In the genomic region with DNA sequence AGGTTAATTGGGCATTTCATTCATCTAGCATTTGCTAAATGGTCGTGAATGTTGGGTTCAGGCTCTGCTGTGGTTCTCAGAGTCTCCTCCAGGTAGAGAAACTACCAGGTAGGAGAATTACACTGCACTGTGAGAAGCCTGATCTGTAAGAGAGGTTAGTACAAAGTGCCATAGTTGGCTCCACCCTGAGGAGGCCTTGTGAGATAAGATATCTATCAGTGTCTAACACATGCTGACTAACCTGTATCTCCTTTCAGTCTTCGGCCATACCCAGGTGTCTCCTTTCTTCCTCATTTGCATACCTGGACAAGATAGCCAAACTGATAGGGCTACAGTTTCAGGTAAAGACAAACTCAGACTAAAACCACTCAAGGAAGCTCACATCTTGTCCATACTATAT, we compare ENCODE assay signal across 25 mouse cellular contexts.
"Had no signal": no experiment of that assay in that cellular context is flagged by ENCODE, and none has a peak within 500 bp of the region (broad histone marks: within the 10 kb centered on the region; RNA-seq: fewer than 3 reads in every experiment).

No protein-coding gene starts in this region.

- H3K9ac ChIP-seq: forebrain, postnatal 0 days; heart, embryonic 13.5 days; heart, embryonic 15.5 days; hindbrain, embryonic 12.5 days; hindbrain, embryonic 14.5 days; kidney, embryonic 15.5 days; limb, embryonic 12.5 days had no signal

- H3K4me3 ChIP-seq: heart, adult 2 months; heart, embryonic 13.5 days; heart, embryonic 15.5 days; hindbrain, embryonic 10.5 days; hindbrain, embryonic 12.5 days; kidney, embryonic 15.5 days; left cerebral cortex, adult 2 months; limb, embryonic 10.5 days; limb, embryonic 12.5 days had no signal

- H3K4me2 ChIP-seq: heart, embryonic 11.5 days; heart, embryonic 13.5 days; heart, embryonic 15.5 days; hindbrain, embryonic 12.5 days; hindbrain, embryonic 14.5 days; kidney, embryonic 15.5 days; limb, embryonic 12.5 days had no signal

- H3K27ac ChIP-seq: heart, adult 2 months; heart, embryonic 13.5 days; heart, embryonic 15.5 days; hindbrain, embryonic 10.5 days; hindbrain, embryonic 12.5 days; hindbrain, embryonic 14.5 days; kidney, embryonic 15.5 days; kidney, postnatal 0 days; left cerebral cortex, adult 2 months; limb, embryonic 10.5 days; limb, embryonic 12.5 days had no signal

- DNase-seq: forebrain, postnatal 0 days; gastrocnemius, postnatal 14 days; gastrocnemius, postnatal 36 days; heart, adult 11 months; heart, adult 2 months; heart, postnatal 14 days; heart, postnatal 4 days; kidney, adult 11 months; kidney, adult 2 months; kidney, adult 9 months; kidney, postnatal 14 days; kidney, postnatal 36 days had no signal

- H3K27me3 ChIP-seq: heart, embryonic 13.5 days; heart, embryonic 15.5 days; hindbrain, embryonic 12.5 days; kidney, embryonic 15.5 days; limb, embryonic 12.5 days had no signal

- ATAC-seq: forebrain, postnatal 0 days; hindbrain, embryonic 16.5 days; inflammation-experienced regulatory T-cells, adult 6 months had no signal

- H3K9me3 ChIP-seq: heart, embryonic 13.5 days; heart, embryonic 15.5 days; hindbrain, embryonic 10.5 days; hindbrain, embryonic 12.5 days; kidney, embryonic 15.5 days; limb, embryonic 10.5 days; limb, embryonic 12.5 days had no signal

- H3K4me1 ChIP-seq: heart, embryonic 15.5 days; hindbrain, embryonic 10.5 days; hindbrain, embryonic 12.5 days; limb, embryonic 10.5 days; limb, embryonic 12.5 days had no signal
